Mouse (Mus musculus) embryonic facial prominence, embryonic 10.5 days (tissue): ENCODE measurements around the gene Gast. TPM values are rescaled to one million over a fixed set of nuclear protein-coding genes. Genes with fewer than 3 reads are reported as not detected.
"Not testable (repeated sequence)": the region's sequence is repeated elsewhere in the genome, so short reads cannot be mapped to it uniquely, and the experiment has no call there.

Experiments
- DNase-seq: peaks from one replicate; pipeline ENCODE4 v3.0.0-alpha.2; 2017; ENCODE audit warnings: low spot score
- H3K27ac ChIP-seq: fragments of 300-500 bp; sonication (generic); replicated peaks from 2 replicates; pipeline ENCODE4 v1.5.1; 2016; ENCODE audit warnings: mild to moderate bottlenecking
- H3K27me3 ChIP-seq: fragments of 300-500 bp; sonication (generic); replicated peaks from 2 replicates; pipeline ENCODE4 v1.6.1; 2016; ENCODE audit warnings: low read depth, mild to moderate bottlenecking; ENCODE audit not compliant: poor library complexity, severe bottlenecking
- H3K36me3 ChIP-seq: fragments of 300-500 bp; sonication (generic); replicated peaks from 2 replicates; pipeline ENCODE4 v1.6.1; 2016; ENCODE audit warnings: mild to moderate bottlenecking, moderate library complexity
- H3K4me1 ChIP-seq: fragments of 300-500 bp; sonication (generic); 2 replicates; pipeline ENCODE4 v1.6.1; 2016
- H3K4me3 ChIP-seq: fragments of 300-500 bp; sonication (generic); 2 replicates; pipeline ENCODE4 v1.5.1; 2016; ENCODE audit warnings: mild to moderate bottlenecking, moderate library complexity
- H3K9me3 ChIP-seq: fragments of 300-500 bp; sonication (generic); 2 replicates; pipeline ENCODE4 v1.6.1; 2016; ENCODE audit warnings: mild to moderate bottlenecking
- WGBS: fragments of 180-500 bp; shearing (Covaris S2); methylation state at CpG from one replicate; pipeline ENCODE4 v1.1.7; 2016; 5-methylcytosine and 5-hydroxymethylcytosine counted together
- polyA plus RNA-seq: library from polyadenylated mRNA; unstranded; fragments of >200 nt; fragmentation: Nextera tagmentation; extraction: Ambion mirVana; gene quantifications from 2 replicates; pipeline ENCODE4 v1.2.1, GENCODE M21; 2016

The Gast gene
- polyA plus RNA-seq, 1 experiment from 2014 or later = 0.37 TPM

DNA sequence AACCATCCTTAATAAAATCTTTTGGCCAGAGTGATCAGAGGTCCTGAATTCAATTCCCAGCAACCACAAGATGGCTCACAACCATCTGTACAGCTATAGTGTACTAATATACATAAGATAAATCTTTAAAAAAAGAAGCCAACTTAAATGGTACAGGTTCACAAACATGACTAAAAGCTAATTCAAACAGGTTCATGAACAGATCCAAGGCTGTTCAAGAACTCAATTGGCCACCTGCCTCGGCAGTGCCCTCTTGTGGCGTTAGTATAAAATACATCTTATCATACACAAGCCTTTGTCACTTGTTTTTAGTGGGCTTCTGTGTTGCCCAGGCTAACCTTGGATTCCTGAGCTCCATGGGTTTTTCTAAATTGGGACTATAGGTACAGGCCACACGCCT lies 10.6 kb upstream of the Gast start:
- Histone ChIP-seq H3K27ac (no peak overlapping the region), H3K4me1 (peaks cover 3% of the 10 kb centered on the region), H3K36me3 (peaks cover 24% of the 10 kb centered on the region), H3K4me3 (no peak overlapping the region), H3K9me3 (no peaks in the 10 kb centered on the region), H3K27me3 (no peaks in the 10 kb centered on the region)
- peak; percentile 57 for DNase-seq
- 14% methylated on average over 3 of the region's 3 CpGs for WGBS

GRCm38 (mm10) chr11:100325062-100325629 lies 9.1 kb upstream of the Gast start:
- WGBS = 83% methylated on average over 11 of the region's 11 CpGs
- peaks cover 24% of the 10 kb centered on the region for H3K36me3 ChIP-seq
- no peaks in the 10 kb centered on the region for H3K9me3 ChIP-seq
- no peak overlapping the region for H3K4me3 ChIP-seq
- DNase-seq = no peak
- H3K27ac ChIP-seq = no peak overlapping the region
- no peaks in the 10 kb centered on the region for H3K27me3 ChIP-seq
- peaks cover 6% of the 10 kb centered on the region for H3K4me1 ChIP-seq

GRCm38 (mm10) chr11:100327316-100327715 lies 6.9 kb upstream of the Gast start:
- WGBS = 77% methylated on average over 11 of the region's 11 CpGs
- peaks cover 14% of the 10 kb centered on the region for H3K4me1 ChIP-seq
- DNase-seq = no peak
- no peak overlapping the region for H3K4me3 ChIP-seq
- peaks cover 5% of the 10 kb centered on the region for H3K36me3 ChIP-seq
- no peaks in the 10 kb centered on the region for H3K9me3 ChIP-seq
- H3K27ac ChIP-seq = no peak overlapping the region
- no peaks in the 10 kb centered on the region for H3K27me3 ChIP-seq

DNA sequence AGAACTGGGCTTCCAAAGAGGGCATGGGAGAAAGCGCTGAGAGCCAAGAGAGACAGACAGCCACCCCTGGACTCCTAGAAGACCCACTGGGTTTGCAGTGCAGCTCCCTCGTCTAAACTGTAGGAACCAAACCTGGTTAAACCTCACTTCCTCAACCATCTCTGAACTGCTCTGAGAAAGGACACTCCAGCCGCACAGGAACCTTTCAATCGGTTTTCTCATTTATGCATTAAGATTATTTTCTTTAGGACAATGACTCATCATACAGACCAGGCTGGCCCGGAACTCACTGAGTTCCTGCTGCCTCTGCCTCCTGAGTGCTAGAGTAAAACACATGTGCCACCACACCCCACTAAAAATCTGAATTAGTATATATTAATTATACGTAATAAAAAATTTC lies 6.4 kb upstream of the Gast start:
- DNase-seq = no peak
- no peak overlapping the region for H3K4me3 ChIP-seq
- no peaks in the 10 kb centered on the region for H3K9me3 ChIP-seq
- WGBS = 86% methylated on average over 6 of the region's 6 CpGs
- no peak overlapping the region for H3K27ac ChIP-seq
- peaks cover under 1% of the 10 kb centered on the region; the same call in 1 of the 2 replicates for H3K36me3 ChIP-seq
- peaks cover 18% of the 10 kb centered on the region for H3K4me1 ChIP-seq
- no peaks in the 10 kb centered on the region for H3K27me3 ChIP-seq

GRCm38 (mm10) chr11:100330235-100330634 lies 4.0 kb upstream of the Gast start:
- DNase-seq = no peak
- Histone ChIP-seq H3K4me1 (peaks cover 24% of the 10 kb centered on the region), H3K4me3 (no peak overlapping the region), H3K9me3 (no peaks in the 10 kb centered on the region), H3K36me3 (no peaks in the 10 kb centered on the region), H3K27ac (no peak overlapping the region), H3K27me3 (no peaks in the 10 kb centered on the region)
- WGBS = 67% methylated on average over 16 of the region's 16 CpGs

GRCm38 (mm10) chr11:100330816-100331375 lies 3.3 kb upstream of the Gast start:
- not testable (repeated sequence) for H3K36me3 ChIP-seq, H3K4me3 ChIP-seq, H3K9me3 ChIP-seq, DNase-seq, H3K27me3 ChIP-seq, H3K27ac ChIP-seq
- 46% methylated on average over 8 of the region's 8 CpGs for WGBS
- H3K4me1 ChIP-seq = peaks cover 27% of the 10 kb centered on the region

DNA sequence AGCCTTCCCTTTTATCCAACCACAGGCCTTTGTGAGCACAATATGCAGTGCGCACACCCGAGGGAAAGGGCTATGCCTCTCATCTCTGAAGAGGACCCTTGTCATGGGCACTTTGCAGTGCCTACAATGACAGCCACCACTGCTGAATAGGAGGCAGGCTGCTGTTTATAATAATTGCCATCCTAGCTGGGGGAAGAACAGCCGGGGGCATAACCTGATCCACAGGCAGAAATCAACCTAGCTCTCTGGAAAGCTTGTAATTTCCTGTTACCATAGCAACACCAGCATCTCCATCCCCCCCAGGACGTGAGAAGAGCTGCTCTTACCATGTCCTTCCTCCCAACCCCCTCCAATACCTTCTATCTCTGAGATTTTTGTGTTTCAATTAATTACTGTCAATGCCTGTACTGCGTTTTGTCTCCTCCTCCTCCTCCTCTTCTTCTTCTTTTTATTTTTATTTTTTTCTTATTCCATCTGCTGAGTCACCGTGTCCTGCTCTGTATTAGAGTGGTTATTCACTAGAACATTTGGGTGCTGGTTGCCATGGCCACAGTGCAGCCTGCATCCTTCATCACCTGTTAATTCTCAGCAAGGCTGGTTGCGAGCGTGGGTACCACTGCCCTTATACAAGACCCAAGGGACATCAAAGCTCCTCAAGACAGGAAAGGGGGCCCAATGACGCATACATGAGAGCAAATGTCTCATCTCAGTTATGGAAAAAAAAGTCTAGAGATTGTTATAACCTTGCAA lies 1.3 kb upstream of the Gast start:
- no peak overlapping the region for H3K27ac ChIP-seq
- H3K9me3 ChIP-seq = no peaks in the 10 kb centered on the region
- no peaks in the 10 kb centered on the region for H3K27me3 ChIP-seq
- DNase-seq = no peak
- H3K4me3 ChIP-seq = no peak overlapping the region
- no peaks in the 10 kb centered on the region for H3K36me3 ChIP-seq
- WGBS = 61% methylated on average over 9 of the region's 9 CpGs
- peaks cover 35% of the 10 kb centered on the region for H3K4me1 ChIP-seq

- no peak overlapping the region for H3K4me3 ChIP-seq
- H3K9me3 ChIP-seq = no peaks in the 10 kb centered on the region
- H3K27me3 ChIP-seq = no peaks in the 10 kb centered on the region
- H3K27ac ChIP-seq = no peak overlapping the region
- H3K36me3 ChIP-seq = no peaks in the 10 kb centered on the region
- 82% methylated on average over 3 of the region's 3 CpGs for WGBS
- DNase-seq = peak; percentile 41
- H3K4me1 ChIP-seq = peaks cover 26% of the 10 kb centered on the region
These were observed 1.5 kb downstream of the Gast start for GRCm38 (mm10) chr11:100335731-100336130.

DNA sequence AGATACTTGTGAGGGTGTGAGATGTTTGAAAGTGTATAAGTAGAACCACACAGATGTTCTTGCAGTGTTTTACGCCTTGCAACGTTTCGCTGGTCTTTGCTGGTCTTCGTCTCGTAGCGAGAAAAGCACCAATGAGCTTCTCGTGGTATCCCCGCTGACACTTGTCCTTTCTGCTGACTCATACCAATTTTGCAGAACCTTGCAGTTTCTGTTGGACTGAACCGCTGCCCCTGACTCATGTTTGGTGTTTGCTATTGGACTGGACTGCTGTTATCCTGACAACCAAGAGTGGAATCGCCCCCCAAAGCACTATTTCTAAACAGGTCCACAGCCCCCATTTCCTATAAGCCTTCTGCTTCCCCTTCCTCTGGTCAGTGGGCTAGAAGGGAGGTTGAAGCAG lies 10.1 kb downstream of the Gast start:
- Histone ChIP-seq H3K4me1 (0 out of 2 replicates have a peak, but pooled peaks cover 4% of the 10 kb centered on the region), H3K4me3 (no peak overlapping the region), H3K36me3 (no peaks in the 10 kb centered on the region), H3K9me3 (no peaks in the 10 kb centered on the region), H3K27me3 (0 out of 2 replicates have a peak, but pooled peaks cover 4% of the 10 kb centered on the region), H3K27ac (no peak overlapping the region)
- DNase-seq = no peak
- 90% methylated on average over 10 of the region's 10 CpGs for WGBS

GRCm38 (mm10) chr11:100352076-100352857 lies 18.1 kb downstream of the Gast start:
- Histone ChIP-seq H3K9me3 (no peaks in the 10 kb centered on the region), H3K4me3 (no peak overlapping the region), H3K36me3 (peaks cover 21% of the 10 kb centered on the region), H3K27ac (no peak overlapping the region), H3K27me3 (peaks cover 64% of the 10 kb centered on the region), H3K4me1 (peaks cover 40% of the 10 kb centered on the region)
- WGBS = 31% methylated on average over 10 of the region's 10 CpGs
- DNase-seq = peak; percentile 48

DNA sequence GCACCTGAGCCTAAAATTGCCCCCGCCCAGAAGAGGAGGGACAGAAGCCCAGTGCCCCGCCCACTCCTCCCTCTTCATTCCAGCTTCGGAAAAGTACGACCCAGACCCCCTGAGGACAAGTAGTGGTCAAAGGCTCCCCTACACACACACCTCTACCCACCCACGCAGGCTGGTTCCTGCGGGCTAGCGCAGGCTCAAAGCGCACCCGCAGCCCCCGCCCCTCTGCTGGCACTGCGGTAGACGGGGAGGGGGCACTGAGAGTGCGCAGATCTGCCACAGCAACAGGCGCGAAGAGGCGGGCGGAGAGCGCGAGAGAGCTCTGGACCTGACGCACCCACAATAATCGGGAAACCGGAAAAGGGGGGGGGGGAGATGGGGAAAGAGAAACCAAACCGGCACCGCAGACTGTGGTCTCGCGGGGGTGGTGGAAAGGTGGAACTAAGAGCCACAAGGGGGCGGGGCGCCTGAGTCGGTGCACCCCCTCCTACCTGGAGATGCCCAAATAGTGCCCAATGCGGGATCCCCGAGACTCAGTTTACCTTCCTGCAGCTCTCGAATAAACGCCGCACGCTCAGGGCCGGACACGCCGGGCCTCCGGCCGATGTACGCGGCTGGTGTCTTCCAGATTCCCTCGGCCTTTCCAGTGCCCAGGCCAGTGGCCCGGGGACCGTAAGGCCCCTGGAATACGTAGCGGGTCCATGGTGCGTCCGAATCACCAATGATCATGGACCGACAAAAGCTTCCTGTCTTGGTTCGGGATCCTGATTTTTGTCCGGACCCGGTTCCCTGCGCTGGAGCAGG lies 21.1 kb downstream of the Gast start:
- peaks cover 91% of the 10 kb centered on the region for H3K27me3 ChIP-seq
- DNase-seq = peak; percentile 52
- H3K4me3 ChIP-seq = peak overlapping the region; percentile 77
- peaks cover 21% of the 10 kb centered on the region for H3K36me3 ChIP-seq
- peak overlapping the region; percentile 84 for H3K27ac ChIP-seq
- under 1% methylated on average over 54 of the region's 54 CpGs for WGBS
- peaks cover 39% of the 10 kb centered on the region for H3K4me1 ChIP-seq
- H3K9me3 ChIP-seq = no peaks in the 10 kb centered on the region
